Mouse (Mus musculus) right cerebral cortex, postnatal 4 days (tissue): ENCODE results near the gene Nfatc3.
A peak's percentile ranks its signal among the peaks of the same experiment; 100 is the strongest.
"Not testable (repeated sequence)": the region's sequence is repeated elsewhere in the genome, so short reads cannot be mapped to it uniquely, and the experiment has no call there.

Experiments
- DNase-seq: peaks from one replicate; pipeline ENCODE4 v3.0.0-alpha.2; 2022

Gene Nfatc3

DNA sequence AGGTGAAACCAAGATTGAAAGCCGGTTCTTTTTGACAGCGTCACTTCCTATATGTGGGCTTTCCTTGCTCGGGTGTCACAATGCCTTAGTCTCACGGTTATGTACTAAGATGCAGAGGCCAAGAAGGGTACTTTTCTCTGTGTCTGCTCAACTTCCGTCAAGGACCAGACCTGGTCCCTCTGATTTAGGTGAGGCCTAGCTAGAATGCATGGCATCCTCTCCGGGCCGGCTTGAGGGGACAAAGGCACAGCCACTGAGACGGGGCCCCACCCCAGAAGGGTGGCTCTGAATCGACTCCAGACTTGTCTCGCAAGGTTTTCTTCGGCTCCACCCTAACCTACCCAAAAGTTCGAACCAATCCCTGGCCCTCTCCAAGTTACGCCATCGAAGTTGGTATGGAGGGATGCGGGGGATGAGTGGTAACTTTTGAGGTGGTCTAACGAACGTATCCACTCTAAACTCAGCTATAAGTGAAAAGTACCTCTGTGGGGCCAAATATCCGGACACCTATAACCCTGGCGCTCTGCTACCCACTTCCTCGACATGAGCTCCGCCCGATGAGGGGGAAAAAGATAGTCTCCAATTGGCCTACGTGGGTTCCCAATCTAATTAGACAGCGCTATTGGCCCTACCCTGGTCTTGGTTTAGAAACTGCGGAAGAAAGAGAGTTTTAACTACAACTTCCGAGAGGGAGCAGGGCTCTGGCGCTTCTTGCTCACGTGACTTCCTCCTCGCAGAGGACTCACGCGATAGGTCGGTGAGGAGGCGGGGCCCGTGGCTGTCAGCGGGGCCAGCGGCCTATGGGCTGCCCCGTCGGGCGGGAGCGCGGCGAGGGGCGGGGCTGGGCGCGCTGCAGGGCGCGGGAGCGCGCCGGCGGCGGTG is at the start of gene Nfatc3:
Gene Nfatc3, plus strand, starts transcription at position 110 of the 882 bp plus-strand sequence.
- DNase-seq, result peak; percentile 91

DNA sequence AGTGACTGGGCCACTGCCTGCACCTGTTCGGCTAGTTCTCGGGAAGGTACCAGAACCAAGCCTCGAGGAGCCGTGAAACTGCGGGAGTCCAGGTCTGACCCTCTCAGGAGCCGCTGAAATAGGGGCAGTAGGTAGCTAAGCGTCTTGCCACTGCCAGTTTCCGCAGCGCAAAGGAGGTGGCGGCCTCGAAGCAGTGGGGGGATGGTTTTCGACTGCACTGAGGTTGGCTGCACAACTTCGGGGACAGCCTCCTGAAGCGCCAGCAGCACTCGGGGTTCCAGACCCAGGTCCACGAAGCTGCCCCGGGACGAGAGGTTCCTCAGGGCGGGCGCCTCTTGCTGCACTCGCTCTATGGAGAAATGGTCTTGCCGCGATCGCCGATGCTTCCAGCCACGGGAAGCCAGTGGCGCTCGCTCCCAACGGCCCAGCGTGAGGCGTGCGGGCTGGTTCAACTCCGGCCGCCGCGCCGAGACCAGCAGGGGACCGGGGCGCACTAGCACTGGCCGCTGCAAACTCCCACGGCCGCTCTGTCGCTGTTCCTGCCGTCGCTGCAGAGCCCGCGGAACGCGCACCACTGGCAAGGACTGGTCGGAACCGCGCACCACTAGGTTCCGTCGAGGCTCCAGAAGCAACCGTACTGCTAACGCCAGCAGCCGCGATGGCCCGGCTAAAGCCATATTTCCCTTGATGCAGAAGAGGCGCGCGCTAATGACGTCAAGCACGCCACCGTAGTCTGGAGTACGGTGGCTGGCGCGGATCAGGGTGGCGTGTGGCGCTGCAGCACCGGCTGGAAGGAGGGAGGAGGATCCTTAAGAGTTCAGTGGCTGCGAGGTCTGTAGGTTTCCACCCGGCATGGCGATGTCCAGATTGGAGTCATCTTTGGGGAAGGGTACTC is 47.6 kb upstream of the Nfatc3 start:
- peak; percentile 94 for DNase-seq

DNA sequence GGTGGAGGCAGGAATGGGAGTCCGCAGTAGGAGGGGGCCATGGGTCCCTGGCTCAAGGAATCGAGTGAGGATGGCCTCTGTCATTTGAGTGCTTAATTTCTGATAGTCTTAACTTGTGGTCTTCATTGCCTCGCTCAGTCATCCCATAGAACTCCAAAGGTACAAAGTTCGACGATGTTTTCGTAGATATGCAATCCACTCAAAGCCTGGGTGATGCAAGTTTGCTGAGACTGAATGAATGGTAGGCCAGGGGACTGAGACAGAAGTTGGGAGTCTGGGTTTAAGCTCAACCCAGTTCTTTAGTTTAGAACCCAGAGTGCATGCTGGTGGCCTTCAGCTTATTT is 47.0 kb upstream of the Nfatc3 start, which contains the start of gene Ddx28:
Gene Ddx28, minus strand, starts transcription at position 240 of the 344 bp plus-strand sequence.
- DNase-seq, result no peak

DNA sequence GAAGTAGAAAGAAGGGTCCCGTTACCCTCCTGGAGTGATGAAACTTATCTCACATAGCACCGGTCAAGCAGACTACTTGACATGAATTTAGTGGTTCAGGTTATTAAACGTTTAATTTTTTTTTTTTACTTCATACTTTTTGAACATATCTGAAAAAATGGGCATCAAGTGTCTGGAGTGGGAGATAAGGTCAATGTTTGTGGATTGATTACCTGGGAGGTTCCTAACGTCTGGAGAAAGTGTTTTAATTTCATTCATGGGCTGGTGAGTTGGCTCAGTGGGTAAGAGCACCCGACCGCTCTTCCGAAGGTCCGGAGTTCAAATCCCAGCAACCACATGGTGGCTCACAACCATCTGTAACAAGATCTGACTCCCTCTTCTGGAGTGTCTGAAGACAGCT is 46.4 kb upstream of the Nfatc3 start:
- not testable (repeated sequence) for DNase-seq

DNA sequence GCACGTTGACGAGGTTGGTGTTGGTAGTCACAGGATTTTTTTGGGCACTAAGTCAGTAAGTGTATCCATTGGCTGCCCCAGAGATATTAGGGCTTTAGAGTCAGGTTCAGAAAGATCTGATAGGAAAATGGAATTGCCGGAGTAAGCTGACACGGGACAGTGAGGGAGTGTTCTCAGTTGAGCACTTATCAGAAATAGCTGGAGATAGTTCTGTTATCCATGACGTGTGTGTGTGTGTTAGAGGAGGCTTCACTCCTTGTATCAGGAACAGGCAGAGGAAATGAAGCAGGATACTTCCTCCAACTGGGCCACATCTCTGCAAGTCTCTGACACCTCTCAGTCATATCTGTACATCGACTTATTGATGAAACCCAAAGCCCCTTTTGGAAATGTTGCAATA is 42.4 kb upstream of the Nfatc3 start:
- no peak for DNase-seq

DNA sequence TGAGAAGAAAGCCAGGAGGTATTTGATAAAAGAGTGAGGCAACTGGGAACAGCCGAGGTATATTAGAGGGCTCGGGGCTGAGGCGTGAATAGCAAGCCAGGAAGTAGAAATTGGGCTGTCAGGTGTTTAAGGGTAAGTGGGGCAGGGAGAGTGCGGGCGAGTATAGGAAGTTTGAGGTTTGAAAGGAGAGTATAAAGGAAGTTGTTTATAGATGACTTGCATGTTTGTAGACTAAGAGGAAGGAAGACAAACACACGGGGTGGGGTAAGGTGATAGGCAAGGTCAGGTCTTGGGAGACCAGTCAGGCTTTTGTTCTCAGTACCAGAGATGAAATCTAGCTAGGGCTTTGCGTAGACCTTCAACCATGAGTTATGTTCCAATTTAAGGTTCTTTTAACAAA is 41.5 kb upstream of the Nfatc3 start:
- no peak for DNase-seq

DNA sequence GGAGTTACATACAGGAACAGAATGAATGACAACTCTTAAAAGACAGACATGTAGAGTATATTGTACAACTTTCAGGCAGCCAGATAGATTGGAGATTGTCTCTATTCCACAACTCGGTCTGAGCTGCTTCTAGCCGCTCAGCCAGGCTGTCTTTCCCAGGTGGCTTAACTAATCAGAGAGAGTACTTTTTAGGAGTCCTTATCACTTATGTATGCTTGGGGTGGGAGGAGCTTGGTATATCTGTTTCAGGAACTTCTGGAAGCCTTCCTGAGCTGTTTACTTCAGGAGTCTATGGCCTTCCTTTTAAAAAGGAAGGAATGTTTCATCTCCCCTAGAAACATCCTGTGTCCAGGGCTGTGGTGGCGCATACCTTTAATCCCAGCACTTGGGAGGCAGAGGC is 40.6 kb upstream of the Nfatc3 start:
- DNase-seq, result no peak

DNA sequence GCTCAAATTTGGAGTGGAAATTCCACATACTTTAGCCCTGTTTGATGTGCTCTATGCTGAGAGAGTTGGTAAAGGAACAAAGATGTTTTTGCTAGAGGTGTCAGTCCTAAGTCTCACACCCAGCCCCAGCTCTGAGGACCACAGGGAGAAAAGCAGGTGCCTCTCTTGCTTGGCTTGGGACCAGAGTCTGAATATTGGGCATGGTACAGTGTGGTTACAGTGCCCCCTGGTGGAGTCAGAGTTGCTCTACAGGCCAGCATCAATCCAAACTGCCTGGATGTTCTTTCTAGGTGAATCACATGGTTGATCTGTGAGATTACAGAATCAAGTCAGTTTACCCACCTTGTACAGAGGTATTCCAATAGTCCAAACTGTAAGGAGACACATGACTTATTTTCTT is 36.2 kb upstream of the Nfatc3 start:
- DNase-seq, result peak; percentile 79

DNA sequence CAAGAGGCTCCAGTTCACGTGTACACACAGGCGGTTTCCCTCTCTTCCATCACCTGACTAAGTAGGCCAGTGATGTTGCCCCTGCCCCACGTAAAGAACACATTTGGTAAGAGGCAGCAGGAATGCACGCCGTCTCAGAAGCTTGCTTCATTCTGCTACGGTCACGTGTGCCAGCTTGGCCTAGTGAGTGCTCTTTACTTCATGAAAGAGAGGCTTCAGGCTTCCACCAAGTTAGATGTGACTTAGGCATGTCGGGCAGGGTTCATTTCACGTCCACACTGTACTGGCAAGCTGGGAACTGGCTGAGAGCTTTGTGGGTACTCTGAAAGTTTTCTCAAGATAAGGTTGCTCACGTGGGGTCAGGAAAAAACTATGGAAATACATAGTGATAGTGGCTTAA is 19.9 kb upstream of the Nfatc3 start:
- DNase-seq, result no peak

DNA sequence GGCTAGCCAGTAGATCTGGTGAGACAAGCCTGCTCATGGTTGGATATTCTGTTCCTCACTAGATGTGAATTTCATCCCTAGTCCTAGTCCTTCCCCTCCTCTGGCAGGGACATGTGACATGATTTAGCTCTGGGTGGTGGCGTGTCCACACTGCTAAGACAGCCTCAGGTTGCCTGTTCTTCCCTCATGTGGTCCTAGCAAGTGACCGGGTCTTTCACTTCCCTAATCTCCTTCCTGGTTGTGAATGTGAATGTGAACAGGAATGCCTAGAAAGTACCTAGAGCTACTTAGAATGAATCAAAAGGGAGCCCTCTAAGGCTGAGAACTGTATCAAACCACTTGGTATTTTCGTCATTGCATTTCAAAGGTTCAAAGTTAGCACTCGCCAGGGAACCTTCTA is 19.0 kb upstream of the Nfatc3 start:
- DNase-seq, result no peak

DNA sequence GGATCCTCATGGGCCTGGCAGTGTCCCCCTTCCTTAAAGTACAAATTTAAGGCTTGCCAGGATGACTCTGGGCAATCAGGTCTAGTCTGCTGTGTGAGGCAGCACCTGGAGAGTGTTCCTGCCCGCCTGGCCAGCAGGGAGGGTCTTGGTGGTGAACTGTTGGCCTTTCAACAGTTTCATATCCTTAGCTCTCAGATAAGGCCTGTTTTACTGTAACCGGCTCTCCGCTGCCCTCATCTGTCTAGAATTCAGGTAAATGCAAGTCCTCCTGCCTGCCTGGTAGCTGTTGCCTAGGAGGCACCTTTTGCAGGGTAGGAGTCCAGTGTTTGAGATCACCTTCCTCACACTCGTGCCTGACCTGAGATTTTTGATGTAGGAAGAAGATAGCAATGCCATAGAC is 18.4 kb upstream of the Nfatc3 start:
- DNase-seq, result no peak

DNA sequence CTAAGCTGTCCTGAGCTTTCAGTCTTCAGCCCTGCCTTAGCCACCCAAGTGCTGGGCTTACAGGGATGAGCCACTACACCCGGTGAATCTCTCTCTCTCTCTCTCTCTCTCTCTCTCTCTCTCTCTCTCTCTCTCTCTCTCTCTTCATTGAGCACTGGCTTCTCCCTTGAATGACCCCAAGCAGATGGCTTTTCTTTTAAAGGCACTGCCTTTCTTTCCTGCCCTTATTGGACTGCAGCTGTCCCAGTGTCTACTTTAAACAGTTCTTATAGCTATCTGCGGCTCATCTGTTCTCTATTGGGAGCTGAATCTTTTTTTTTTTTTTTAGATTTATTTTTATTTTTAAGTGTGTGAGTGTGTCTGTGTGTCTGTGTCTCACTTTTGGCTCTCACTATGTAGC is 15.6 kb upstream of the Nfatc3 start:
- DNase-seq, result no peak

DNA sequence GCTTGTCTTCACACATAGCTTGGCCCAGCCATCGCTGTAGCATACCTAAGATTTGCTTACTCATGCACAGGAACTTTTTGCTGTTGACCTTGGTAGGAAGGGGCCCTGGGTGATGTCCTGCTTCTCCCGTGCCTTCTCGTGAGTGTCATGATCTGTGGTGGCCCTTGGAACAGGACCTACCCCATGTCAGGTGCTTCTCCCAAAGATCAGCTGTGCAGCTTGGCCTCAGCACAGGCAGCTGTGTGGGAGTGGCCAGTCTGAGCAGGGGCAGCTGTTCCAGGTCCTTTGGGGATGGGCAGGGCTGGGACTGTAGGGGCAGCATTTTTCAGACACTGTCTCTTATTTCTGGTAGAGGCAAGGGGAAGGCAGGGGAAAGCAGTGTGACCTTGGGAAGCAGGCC is 14.5 kb upstream of the Nfatc3 start:
- no peak for DNase-seq

DNA sequence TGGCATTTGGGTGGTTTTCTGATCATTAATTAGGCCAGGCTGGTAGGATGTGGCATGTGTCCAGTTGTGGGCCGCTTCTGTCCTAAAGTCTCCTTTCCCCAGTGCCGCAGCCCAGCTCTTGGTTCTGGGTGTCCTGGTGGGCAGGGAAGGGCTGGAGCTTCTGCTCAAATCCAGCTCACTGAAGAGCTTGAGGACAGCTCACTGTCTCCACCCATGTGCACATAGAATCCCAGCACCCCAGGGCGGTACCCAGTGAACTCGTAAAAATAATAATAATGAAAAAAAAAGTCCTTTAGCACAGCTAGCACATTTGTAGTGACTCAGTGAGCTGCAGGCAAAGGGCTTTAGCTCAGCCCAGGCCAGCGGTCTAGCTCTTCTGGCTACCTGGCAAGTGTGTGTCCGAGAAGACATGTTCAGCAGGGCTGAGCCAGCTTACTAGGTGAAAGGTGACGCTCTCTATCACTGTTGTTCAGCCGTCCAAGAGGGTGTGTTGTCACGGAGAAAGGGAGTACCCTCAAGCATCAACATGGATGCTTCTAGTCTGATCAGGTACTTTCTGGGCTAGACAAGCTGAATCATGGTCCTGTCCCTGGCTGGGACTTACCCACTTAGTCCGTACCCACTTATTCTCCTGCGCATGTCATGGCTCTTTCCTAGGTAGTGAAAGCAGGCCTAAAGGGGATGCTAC is 11.6 kb upstream of the Nfatc3 start:
- no peak for DNase-seq

DNA sequence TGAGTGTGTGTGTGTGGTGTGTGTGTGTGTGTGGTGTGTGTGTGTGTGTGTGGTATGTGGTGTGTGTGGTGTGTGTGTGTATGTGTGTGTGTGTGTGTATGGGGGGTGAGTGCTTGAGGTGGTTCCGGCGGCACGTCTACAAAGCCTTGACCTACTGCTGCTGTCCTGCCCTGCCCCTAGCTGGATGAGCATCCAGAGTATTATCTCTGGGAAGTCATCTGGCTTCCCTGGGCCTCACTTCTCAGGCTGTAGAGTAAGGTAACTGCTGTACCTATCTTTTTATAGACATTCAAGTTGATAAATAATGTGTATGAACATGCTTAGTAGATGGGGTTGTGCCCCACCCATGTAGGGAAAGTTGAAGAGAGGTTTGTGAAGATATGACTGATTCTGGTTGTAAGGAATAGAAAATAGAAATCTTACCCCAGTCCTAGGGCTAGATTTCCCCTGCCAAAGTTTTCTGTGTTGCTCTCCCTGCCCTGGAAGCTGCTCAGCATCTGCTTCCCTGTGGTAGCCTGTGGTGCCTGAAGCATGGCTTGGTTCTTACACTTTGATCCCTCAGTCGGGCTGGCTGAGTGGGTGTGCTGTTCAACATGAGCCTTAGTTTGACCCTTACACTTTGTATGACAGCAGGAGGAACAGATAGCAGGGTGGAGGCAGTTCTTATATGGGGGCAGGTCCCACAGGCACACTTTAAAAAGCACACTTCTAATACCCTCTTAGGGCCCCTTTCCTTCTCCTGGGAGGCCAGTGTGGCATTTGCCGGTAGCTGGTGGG is 10.6 kb upstream of the Nfatc3 start:
- DNase-seq, result no peak

DNA sequence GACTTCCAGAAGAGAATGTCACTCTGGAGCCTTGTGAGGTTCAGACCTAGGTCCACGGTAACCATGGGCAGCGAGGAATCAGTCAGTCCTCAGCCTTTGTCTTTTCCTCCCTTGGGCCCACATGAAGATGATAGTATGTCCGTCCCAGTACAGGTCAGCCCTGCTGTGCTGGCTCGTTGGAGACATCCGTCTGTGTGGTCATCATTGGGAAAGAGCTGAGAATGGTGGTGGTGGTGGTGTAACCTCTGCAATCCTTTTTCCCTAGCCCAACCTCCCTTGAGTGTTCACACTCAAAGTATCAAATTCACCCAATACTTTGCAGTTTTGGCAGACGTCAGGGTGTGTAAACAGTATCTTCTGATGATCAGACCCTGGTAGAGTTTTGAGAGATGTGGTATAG is 8.8 kb upstream of the Nfatc3 start:
- DNase-seq, result no peak

DNA sequence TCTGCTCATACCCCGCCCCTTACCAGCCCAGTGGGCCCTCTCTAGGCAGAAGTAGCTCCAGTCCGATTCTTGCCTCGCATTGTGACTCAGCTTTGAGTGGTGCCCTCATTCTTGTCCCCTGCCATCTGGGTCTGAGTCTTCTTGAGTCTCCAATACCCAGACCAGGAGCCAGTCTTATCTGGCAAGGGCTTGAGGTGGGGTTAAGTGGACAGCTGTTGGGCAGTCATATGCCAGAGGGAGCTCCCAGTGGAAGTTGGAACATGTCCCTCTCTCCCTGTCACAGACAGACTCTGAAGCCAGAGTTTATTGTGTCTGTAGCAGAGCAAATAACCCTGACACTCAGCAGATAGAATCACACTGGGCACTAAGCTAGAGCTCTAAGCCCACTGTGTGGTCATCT is 7.6 kb upstream of the Nfatc3 start:
- DNase-seq, result no peak

DNA sequence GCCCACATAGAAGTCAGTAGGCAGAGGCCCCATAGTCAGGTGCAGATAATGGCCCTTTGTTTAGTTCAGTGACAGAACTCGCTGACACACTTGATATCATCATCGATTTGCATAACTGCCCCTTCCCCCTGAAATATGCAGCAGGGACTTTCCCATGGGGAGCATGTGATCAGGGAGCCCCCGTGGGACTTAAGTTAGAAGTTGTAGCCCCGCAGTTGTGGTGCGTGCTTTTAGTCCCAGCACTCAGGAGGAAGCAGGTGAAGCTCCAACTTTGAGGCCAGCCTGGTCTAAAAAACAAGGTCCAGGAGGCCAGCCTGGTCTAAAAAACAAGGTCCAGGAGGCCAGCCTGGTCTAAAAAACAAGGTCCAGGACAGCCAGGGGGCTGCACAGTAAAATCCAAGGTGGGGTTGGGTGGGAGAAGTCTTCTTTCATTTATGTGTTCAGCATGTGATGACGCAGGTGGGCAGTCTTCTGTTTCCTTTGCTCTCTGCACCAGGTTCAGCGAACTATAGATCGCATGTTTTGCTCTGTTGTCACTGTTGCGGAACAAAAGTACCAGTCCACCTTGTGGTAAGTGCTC is 6.0 kb upstream of the Nfatc3 start:
- DNase-seq, result no peak

DNA sequence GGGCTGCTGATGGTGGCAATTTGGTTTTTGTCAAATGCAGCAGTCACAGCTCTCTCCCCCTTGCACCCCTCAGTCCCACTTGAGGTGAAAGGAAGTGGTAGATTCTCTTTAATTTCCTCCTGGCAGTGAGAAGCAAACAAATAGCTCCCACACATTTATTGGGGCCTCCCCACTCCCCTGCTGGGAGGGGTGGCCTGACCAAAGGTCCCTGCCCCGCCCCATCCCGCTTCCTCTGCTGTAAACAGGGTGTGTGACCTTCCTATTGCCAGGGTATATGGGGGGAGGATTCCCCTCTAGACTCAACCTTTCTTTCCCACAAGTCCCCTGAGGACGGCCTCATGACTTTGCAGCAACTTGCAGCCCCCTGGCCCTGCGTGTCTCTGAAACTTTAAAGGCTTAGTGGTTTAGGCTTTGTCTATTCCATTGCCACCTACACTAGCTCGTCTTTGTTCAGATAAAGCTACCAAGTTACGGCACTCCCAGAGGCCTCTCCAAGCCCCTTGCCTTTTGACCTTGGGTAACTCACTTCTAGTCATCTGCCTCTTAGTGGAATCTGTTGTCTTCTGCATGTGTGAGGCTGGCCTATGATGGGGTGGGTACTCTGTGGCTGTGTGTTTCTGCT is 4.3 kb upstream of the Nfatc3 start:
- no peak for DNase-seq

DNA sequence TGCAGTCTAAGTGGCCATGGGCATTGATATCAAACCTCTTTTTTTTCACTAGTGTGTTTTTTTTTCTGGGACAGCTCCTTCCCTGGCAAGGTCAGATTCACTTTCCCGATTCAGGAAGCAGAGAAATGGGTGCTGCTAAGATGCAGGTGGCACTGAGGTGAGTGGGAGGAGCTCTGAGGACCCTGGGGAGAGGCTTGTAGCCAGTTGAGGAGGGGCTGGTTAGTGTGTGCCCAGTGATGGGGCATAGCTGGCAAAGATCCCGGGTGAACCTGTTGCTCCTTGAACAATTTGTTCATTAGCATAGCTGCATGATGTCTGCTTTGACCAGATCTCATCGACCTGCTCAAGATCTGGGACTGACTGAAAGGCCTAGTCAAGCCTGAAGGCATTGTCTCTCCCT is 3.6 kb upstream of the Nfatc3 start:
- DNase-seq, result peak; percentile 9

DNA sequence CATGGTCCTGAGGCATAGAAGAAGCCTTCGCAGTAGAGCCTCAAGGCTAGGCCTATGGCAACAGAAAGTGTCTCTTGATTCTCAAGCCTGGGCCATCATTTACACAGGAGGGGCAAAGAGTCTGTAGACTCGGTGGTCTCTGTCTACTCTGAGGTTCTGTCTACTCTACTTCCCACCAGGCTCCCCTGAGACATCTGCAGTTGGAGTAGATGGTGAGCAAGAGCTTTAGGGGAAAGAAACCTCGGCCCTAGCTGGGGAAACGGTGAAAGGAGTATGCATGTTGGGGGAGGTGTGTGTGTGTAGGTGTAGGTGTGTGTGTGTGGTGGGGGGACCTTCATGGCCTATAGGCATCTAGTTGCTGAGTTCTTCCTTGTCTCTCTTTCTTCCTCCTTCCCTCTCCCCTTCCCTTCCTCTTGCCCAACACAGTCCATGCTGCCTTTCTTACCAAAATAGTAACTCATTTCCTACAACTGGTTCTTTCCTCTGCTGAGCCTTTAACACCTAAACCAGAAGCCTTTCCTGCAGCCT is 2.1 kb upstream of the Nfatc3 start:
- DNase-seq, result no peak
